Mouse (Mus musculus) stomach, embryonic 16.5 days (tissue): Measurements from ENCODE around the gene Gm4763. TPM values are rescaled to one million over a fixed set of nuclear protein-coding genes. Genes with fewer than 3 reads are reported as not detected.
"Not testable (repeated sequence)": the region's sequence is repeated elsewhere in the genome, so short reads cannot be mapped to it uniquely, and the experiment has no call there.

Experiments used
- ATAC-seq: fragments of 200-750 bp; cut with Nextera tagmentation; 2 replicates; pipeline ENCODE4 v1.8.0; 2017; ENCODE audit warnings: moderate number of reproducible peaks, moderate TSS enrichment; ENCODE audit not compliant: insufficient read depth, low FRiP score
- H3K27ac ChIP-seq: fragments of 300-500 bp; sonication (generic); 2 replicates; pipeline ENCODE4 v1.5.1; 2014; ENCODE audit warnings: low read length
- H3K27me3 ChIP-seq: fragments of 300-500 bp; sonication (generic); 2 replicates; pipeline ENCODE4 v1.6.1; 2014; ENCODE audit warnings: low read length, control low read depth, mixed read lengths; ENCODE audit not compliant: control insufficient read depth, insufficient read depth
- H3K36me3 ChIP-seq: fragments of 300-500 bp; sonication (generic); 2 replicates; pipeline ENCODE4 v1.6.1; 2014; ENCODE audit warnings: low read length; ENCODE audit not compliant: control insufficient read depth, insufficient read depth
- H3K4me1 ChIP-seq: fragments of 300-500 bp; sonication (generic); 2 replicates; pipeline ENCODE4 v1.6.1; 2014; ENCODE audit warnings: low read length, control low read depth, mixed read lengths; ENCODE audit not compliant: control insufficient read depth, insufficient read depth
- H3K4me2 ChIP-seq: fragments of 300-500 bp; sonication (generic); 2 replicates; pipeline ENCODE4 v1.6.1; 2014; ENCODE audit warnings: low read depth, low read length, mixed read lengths
- H3K4me3 ChIP-seq: fragments of 300-500 bp; sonication (generic); replicated peaks from 2 replicates; pipeline ENCODE4 v1.5.1; 2014; ENCODE audit warnings: mild to moderate bottlenecking, low read length
- H3K9ac ChIP-seq: fragments of 300-500 bp; sonication (generic); 2 replicates; pipeline ENCODE4 v1.6.1; 2014; ENCODE audit warnings: low read length
- H3K9me3 ChIP-seq: fragments of 300-500 bp; sonication (generic); replicated peaks from 2 replicates; pipeline ENCODE4 v1.6.1; 2016; ENCODE audit warnings: low read length, control low read depth; ENCODE audit not compliant: control insufficient read depth
- WGBS: fragments of 180-500 bp; shearing (Covaris S2); extraction: QIAGEN DNeasy Blood & Tissue Kit; methylation state at CpG from one replicate; pipeline ENCODE4 v1.1.7; 2014; 5-methylcytosine and 5-hydroxymethylcytosine counted together
- polyA plus RNA-seq: library from polyadenylated mRNA; unstranded; fragments of >200 nt; fragmentation: Nextera tagmentation; extraction: Ambion mirVana; gene quantifications from 2 replicates; pipeline ENCODE4 v1.2.1, GENCODE M21; 2015

The Gm4763 gene
- polyA plus RNA-seq, 1 experiment from 2014 or later: not detected

DNA sequence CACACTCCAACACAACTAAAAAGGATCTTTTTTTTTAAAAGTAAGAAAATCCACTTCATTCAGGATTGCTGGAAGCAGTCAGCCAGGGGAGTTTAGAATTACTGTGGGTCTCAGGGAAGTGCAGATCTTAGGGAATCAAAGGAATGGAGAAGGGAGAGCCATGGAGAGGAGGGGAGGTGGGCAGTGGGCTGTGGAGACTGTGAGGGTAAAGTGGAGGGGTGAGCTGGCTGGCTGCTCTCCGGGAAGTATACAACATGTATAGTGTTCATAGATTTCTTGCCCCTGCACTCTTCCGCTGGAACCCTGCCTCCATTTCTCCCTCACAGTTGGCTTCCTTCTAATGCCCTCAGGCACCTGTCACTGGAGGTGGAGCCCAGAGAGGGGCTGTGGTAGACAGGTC is 24.9 kb upstream of the Gm4763 start:
- no peak overlapping the region for H3K9ac ChIP-seq
- no peak overlapping the region for H3K27ac ChIP-seq
- no peak for ATAC-seq
- no peaks in the 10 kb centered on the region for H3K4me1 ChIP-seq
- no peak overlapping the region for H3K4me3 ChIP-seq
- 88% methylated on average over 2 of the region's 2 CpGs for WGBS
- no peaks in the 10 kb centered on the region for H3K27me3 ChIP-seq
- no peak overlapping the region for H3K4me2 ChIP-seq
- H3K36me3 ChIP-seq: no peaks in the 10 kb centered on the region
- no peaks in the 10 kb centered on the region for H3K9me3 ChIP-seq

DNA sequence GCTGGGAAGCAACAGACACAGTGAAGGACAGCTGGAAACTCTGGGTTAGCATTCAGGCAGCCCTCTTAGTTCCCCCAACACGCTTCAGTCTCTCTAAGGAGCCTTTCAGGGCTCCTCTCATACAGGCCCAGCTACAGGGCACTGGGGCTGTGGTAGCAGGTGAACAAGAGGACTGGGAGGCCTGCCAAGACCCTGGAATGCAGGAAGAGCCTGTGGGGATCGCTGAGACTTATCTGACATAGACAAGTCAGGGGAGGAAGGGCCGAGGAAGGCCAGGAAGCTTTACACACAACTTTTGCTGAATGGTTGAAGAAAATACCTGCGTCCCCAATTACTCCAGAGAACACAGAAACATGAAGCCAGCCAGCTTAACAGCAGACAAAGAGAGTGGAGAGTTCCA is 24.0 kb upstream of the Gm4763 start:
- Histone ChIP-seq H3K4me2 (no peak overlapping the region), H3K4me3 (no peak overlapping the region), H3K9me3 (no peaks in the 10 kb centered on the region), H3K27me3 (no peaks in the 10 kb centered on the region), H3K4me1 (no peaks in the 10 kb centered on the region), H3K27ac (no peak overlapping the region), H3K36me3 (no peaks in the 10 kb centered on the region), H3K9ac (no peak overlapping the region)
- ATAC-seq: no peak
- 40% methylated on average over 4 of the region's 4 CpGs for WGBS

DNA sequence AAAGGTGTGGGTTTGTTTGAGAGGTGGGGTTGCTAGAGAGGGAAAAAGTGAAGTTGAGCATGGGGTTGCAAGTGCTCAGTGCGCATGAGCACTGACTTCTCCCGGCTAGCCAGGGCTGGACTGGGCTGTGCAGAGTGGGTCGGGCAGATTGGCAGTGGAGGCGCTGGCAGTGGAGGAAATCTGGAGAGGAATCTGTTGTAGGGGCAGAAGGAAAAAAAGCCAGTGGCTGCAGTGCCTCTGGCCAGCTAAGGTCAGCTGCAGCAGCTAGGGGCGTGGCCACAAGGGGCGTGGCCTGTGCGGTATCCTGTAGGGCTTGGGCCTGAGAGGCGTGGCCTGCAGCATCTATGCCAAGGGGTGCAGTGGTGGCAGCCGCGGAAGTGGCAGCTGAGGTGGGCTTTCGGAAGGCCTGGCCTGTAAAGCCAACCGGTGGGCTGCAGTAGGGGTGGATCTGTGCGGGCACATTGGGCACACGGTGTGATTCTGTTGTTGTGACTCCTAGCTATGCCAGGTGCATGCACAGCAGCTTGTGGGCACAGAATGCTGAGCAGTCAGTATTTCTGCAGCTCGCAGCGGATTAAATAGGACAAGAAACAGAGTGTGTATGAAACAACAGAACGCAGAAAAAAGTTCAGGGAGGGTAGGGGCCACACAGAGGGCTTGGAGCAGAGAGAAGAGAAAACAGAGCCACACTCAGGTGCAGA is 9.4 kb upstream of the Gm4763 start:
- WGBS: 15% methylated on average over 17 of the region's 17 CpGs
- peak; percentile 73; the same call in 1 of the 2 replicates for ATAC-seq

DNA sequence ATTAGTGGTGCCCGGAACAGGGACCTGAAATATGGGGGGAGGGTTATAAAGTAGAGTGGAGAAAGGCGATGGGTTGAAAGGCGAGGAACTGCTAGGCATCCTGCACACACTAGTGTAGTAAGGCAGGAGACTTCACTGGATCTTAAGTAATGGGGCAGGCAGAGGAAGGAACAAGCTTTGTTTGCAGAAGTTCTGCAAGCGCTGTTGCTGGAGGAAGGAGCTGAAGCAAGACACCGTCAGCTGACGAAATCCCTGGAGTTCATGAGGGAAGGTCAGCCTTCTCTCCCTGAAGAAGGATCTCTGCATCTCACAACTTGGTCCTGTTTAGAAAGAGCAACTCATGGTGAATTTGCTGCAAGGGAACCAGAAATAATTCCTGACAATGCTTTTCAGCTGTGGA is 11.7 kb downstream of the Gm4763 start:
- Histone ChIP-seq H3K27ac (no peak overlapping the region), H3K27me3 (no peaks in the 10 kb centered on the region), H3K9ac (no peak overlapping the region), H3K4me1 (no peaks in the 10 kb centered on the region), H3K4me3 (no peak overlapping the region), H3K9me3 (no peaks in the 10 kb centered on the region), H3K36me3 (no peaks in the 10 kb centered on the region), H3K4me2 (no peak overlapping the region)
- WGBS: 61% methylated on average over 6 of the region's 6 CpGs
- no peak for ATAC-seq

More for the DNA sequence above, 9.4 kb upstream of the Gm4763 start:
- H3K4me1 ChIP-seq: no peaks in the 10 kb centered on the region
- H3K27me3 ChIP-seq: no peaks in the 10 kb centered on the region
- H3K27ac ChIP-seq: no peak overlapping the region
- H3K9me3 ChIP-seq: no peaks in the 10 kb centered on the region
- H3K9ac ChIP-seq: no peak overlapping the region
- H3K4me3 ChIP-seq: peak overlapping the region; percentile 13; the same call in 1 of the 2 replicates
- 0 out of 2 replicates have a peak overlapping the region, but pooled peaks have one; percentile 9 for H3K4me2 ChIP-seq
- no peaks in the 10 kb centered on the region for H3K36me3 ChIP-seq

DNA sequence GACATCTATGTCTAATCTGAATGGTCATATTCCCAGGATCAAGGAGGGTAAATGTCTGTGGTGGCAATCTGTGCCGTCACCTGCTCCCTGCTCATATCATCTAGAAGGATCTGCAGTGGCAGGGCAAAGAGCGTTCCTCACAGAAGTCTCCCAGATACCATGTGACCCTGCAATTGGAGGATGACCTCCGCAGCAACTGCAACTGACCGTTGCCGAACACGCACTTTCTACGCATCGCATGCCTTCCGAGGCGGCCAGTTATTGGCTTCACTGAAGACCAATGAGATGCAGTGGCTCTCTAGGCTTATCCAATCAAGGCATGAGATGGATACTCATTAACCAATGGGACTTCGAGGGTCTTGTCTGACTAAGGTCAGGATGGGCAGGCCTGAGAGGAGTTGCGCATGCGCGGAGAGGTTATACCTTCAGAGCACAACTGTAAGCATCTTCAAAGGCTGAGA is 17.8 kb downstream of the Gm4763 start, which contains the start of gene BC049730:
TSS of gene BC049730 (plus strand) at position 411 of the 461 bp plus-strand sequence.
- ATAC-seq: no peak
- WGBS: 91% methylated on average over 14 of the region's 14 CpGs
- Histone ChIP-seq H3K4me1 (no peaks in the 10 kb centered on the region), H3K27me3 (no peaks in the 10 kb centered on the region), H3K9me3 (no peaks in the 10 kb centered on the region), H3K4me2 (no peak within 1 kb of the TSS), H3K36me3 (no peaks in the 10 kb centered on the region), H3K4me3 (no peak within 1 kb of the TSS), H3K27ac (no peak within 1 kb of the TSS), H3K9ac (no peak within 1 kb of the TSS)

DNA sequence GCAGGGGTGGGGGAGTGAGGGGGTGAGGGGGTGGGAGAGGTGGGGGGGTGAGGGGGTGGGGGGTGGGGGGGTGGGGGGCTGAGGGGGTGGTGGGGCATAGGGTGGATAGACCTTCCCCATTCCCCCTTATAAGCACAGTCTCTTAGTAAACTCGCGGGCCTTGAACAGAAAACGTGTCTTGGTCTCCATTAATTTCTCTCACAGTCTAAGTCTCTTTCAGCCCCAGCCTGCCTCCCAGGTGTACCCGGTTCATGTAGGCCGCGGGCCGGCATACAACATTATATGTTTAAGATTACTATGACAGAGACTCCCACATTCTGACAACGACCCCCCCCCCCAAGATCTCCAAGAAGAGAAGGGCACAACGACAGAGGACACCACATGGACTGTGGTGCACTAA is 23.9 kb downstream of the Gm4763 start:
- H3K9ac ChIP-seq, ATAC-seq, H3K27ac ChIP-seq, H3K4me2 ChIP-seq, H3K27me3 ChIP-seq, H3K9me3 ChIP-seq, H3K4me1 ChIP-seq, H3K4me3 ChIP-seq, H3K36me3 ChIP-seq: not testable (repeated sequence)
- WGBS: 61% methylated on average over 9 of the region's 9 CpGs

DNA sequence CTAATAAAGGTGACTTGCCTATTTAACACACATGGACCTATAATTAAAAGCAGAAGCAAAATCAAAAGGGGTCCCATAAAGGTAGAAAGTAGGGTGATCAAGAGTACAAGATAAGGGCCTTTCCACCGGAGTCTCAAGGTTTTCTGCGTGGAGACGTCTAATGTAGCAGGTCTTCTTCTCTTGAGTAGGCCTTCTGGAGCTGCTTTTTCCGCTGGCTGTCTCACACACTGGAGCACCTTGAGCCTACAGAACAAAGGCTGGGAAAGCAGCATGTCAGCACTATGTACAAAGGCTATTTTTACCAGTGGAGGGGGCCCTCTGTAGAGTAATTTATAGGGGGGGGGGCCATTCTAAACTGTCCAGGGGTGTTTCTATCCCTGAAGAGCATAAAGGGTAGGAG is 28.8 kb downstream of the Gm4763 start:
- not testable (repeated sequence) for H3K36me3 ChIP-seq, H3K9me3 ChIP-seq, ATAC-seq, H3K4me2 ChIP-seq, H3K9ac ChIP-seq, H3K4me3 ChIP-seq, H3K27ac ChIP-seq, H3K4me1 ChIP-seq, H3K27me3 ChIP-seq
- 94% methylated on average over 4 of the region's 4 CpGs for WGBS

DNA sequence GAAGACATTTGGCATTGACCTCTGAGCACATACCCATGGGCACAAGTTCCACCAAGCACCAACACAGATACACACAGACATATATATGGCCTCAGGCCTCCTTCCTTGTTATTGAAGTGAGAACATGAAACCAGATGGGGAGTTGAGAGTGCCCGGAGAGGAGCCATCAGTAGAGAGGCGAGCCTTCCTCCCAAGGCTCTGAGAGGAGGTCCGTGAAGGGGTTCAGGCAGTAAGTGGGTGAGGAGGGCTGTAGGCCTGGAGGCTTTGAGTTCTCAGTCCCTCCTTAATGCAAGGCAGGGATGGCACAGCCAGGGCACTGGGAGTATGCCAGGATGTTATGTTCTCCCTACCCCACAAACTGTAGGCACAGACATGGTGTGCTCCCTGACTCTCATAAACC is 34.0 kb downstream of the Gm4763 start:
- 73% methylated on average over 3 of the region's 3 CpGs for WGBS
- H3K9ac ChIP-seq, H3K27ac ChIP-seq, H3K36me3 ChIP-seq, H3K9me3 ChIP-seq, H3K4me2 ChIP-seq, ATAC-seq, H3K27me3 ChIP-seq, H3K4me1 ChIP-seq, H3K4me3 ChIP-seq: not testable (repeated sequence)

DNA sequence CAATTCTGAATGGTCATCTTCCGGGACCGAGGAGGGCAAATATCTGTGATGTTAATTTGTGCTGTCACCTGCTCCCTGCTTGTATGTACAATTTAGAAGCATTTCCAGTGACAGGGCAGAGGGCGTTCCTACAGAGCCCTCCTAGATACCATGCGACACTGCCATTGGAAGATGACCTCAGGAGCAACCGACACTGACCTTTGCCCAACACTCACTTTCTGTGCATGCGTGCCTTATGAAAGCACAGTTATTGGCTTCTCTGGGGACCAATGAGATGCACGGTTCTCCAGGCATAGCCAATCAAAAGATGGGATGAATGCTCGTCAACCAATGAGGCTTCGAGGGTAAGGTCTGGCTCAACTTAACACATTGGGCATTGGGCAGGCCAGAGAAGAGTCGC is 39.2 kb downstream of the Gm4763 start:
- not testable (repeated sequence) for H3K9me3 ChIP-seq, ATAC-seq, H3K4me3 ChIP-seq, H3K36me3 ChIP-seq, H3K4me1 ChIP-seq, H3K27ac ChIP-seq, H3K9ac ChIP-seq, H3K4me2 ChIP-seq, H3K27me3 ChIP-seq
- 87% methylated on average over 10 of the region's 10 CpGs for WGBS
